Mouse (Mus musculus): ENCODE measurements around the gene Srl.

DNA sequence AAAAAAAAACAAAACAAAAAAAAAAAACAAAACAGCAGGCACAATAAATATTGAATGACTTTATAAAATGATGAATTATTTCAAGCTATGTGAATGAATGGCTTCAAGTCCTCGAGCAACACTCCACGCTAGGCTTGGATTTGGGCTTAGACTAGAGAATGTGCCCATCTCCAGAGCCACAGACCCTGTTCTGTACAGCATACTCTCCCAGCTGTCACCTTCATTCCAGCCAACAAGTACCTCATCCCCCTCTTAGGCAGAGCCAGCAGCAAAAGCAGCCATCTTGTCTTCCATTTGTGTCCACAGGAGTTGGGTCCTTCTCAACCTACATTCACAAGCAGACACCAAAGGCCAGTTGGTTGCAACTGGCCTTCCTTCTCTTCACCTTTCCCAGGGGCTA is 21.8 kb downstream of the Srl start:
- TF ChIP-seq CTCF (conservative IDR thresholded peaks at IDR 0.05; ENCODE audit: insufficient read depth, insufficient read length, low read depth, low read length): no peak
- TF ChIP-seq POLR2A (IDR thresholded peaks at IDR 0.05; ENCODE audit: low read depth, low read length): no peak
